Mouse (Mus musculus): ENCODE measurements at regions not wholly inside any gene's neighbourhood (a gene's known extent, or its start where the extent isn't known, plus 50 kb on each side); places are given as distances from the start of the nearest gene placed in this dataset.

GRCm38 (mm10) chr11:21015536-21015935, 75.6 kb upstream of the Peli1 start:
- TF ChIP-seq RCOR1 (IDR thresholded peaks at IDR 0.05; ENCODE audit: low read depth, low read length) (no peak), EP300 (IDR thresholded peaks at IDR 0.05; ENCODE audit: low read depth in 1 of 2, low read length in 2 of 2) (no peak)
